Mouse (Mus musculus) T-helper 1 cell (primary cell): Measurements from ENCODE around the gene Uaca.

Experiments
- in situ Hi-C: fragments of 300-600 bp; cut with MboI, MseI; formaldehyde crosslinking; loops from one replicate; pipeline ENCODE4 v1.15.1; 2025; ENCODE audit warnings: high pct_unique_total_duplicates

The Uaca gene

DNA sequence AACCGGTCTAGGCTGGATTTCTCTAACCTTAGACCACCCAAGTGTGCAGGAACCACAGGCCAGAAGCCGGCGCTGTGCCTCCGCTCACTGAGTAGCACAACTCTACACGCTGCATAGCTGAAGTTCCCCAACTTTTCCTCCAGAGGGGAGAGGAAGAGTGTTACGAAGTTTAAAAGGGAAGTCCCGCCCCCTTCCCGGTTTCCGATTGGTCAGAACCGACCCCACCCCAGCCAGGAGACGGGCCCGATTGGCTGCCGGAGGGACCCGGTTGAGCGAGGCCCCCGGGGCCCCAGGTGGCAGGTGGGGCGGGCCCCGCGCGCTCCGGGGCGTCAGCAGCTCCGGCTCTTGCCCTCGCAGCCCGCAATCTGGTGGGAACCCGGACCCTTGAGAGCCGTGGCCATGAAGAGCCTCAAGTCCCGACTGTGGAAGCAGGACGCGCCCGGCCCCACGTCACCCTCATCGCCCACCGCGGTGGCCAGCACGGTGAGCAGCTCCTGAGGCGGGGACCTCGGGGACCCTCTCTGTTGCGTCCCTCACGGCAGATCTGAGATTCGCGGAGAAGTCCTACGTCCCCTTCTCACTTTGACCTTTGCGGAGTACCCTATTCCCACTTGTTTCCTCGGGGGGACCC, at the start of gene Uaca:
Gene Uaca, plus strand, starts transcription at position 333 of the 631 bp plus-strand sequence.
- in situ Hi-C loops, result no loop called here

DNA sequence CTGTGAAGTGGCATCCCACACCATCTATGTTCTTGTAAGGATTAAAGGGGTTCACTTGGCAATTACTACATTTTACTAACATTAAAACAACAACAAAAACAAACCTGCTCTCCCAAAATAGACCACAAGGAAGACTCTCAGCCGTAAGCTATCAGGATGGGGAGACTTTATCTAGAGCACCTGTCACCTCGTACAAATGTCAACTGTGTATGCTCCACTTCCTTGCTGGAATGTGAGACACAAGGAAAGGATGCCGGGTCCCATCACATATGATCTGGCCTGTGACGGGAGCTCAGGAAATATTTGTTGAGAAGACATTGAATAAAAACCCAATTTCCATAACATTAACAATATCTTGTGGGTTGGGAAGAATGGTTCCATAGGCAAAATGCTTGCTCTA, 49.4 kb upstream of the Uaca start:
- in situ Hi-C loops, result no loop called here

DNA sequence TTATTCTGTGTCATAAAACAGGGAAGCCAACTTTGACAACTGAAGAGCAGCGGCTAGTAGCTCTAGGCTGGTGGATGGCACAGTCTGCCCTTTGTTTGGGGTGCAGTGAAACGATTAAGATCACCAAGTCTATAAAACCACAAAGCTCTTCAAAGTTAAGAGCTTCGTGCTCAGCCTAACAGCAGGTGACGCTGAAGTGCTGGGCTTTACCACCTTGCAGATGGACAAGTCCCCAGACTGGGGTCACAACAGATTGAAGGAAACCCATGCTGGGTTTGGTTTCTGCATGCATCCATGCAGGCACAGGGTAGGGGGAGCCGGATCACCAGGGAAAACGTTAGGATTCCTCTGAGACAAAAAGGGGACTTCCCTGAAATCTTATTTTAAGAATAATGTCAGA, 47.8 kb upstream of the Uaca start:
- in situ Hi-C loops, result no loop called here

DNA sequence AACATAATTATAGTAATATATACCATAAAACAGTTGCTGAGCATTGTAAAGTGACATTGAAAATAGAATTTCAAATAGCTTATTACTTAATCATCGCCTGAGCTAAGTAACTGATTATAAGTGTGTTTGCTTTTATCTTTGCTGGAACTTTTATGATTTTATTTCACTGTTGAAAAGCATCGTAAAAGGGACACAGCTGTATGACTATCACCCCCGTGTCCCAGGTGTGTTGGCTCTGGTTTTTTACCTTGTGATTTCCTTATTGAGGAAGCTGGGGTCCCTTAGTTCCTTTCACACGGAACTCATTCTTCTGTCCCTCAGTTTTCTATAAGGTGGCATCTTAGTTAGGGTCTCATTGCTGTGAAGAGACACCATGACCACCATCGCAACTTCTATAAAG, 46.7 kb upstream of the Uaca start:
- in situ Hi-C loops, result no loop called here

DNA sequence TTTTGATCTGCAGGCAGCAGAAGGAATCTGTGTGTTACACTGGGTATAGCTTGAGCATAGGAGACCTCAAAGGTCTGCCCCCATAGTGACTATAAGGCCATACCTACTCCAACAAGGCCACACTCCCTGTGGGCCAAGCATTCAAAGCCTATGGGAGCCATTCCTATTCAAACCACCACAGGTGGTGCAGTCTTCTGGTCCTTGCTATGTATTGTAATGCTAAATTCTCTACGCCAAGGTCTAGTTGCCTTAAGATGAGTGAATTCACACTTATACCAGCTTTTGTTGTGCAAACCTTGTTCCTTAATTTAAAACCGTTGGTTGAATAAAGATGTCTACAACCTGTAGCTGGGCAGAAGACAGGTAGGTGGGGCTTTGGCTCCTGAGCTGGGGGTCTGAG, 46.2 kb upstream of the Uaca start:
- in situ Hi-C loops, result no loop called here

DNA sequence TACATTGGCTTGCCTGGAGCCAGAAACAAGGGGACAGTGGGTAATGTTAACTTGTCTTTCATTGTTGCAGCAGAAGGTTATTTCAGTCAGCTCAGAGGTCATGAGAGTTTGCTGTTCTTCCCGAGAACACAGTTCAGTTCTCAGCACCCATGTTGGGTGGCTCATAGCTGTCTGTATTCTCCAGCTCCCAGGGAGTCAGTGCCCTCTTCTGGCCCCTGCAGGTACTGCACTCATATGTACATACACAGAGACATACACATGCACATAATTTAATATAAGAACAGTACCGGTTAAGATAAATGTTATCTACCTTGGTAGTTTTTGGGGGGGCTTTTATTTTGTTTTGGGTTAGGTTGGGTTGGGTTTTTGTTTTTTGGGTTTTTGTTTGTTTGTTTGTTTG, 45.2 kb upstream of the Uaca start:
- in situ Hi-C loops, result no loop called here

DNA sequence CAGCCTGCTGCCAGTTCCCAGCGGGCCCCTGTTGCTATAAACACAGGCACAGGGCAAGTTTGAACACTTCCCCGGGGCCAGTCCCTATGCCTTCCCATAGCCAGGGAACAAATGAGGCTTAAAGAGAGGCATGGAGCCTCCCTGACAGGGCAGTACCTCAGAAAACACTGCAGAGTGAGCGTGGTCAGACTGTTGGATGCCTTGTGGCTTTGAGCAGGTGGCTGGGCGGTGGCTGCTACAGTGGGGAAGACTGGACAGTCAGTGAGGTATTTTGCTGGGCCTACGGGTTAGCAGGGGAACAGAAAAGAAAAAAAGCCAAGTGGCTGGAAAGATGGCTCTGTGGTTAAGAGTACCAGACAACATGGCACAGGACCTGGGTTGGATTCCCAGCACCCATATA, 43.2 kb upstream of the Uaca start:
- in situ Hi-C loops, result loop anchor here (10.0 kb wide), 1 partner anchor 104 kb away; no protein-coding TSS in a partner anchor

DNA sequence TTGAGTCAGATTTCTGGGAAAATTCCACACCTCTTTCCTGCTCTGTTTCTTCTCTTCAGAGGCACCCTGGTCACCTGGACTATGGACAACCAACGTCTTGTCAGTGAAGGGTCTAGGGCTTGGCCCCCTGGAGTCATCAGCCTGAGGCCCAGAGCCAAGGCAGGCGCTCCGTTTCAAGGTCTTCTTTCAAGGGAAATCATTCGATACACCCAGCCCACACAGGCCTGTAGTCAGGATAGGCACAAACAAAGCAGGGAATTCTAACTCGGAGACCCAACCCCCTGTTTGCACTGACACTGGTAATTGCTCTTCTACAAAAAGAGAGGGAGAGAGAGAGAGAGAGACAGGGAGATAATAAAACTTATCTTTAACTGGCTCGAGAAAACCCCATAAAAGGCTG, 42.4 kb upstream of the Uaca start:
- in situ Hi-C loops, result loop anchor here (10.0 kb wide), 1 partner anchor 103 kb away; no protein-coding TSS in a partner anchor

DNA sequence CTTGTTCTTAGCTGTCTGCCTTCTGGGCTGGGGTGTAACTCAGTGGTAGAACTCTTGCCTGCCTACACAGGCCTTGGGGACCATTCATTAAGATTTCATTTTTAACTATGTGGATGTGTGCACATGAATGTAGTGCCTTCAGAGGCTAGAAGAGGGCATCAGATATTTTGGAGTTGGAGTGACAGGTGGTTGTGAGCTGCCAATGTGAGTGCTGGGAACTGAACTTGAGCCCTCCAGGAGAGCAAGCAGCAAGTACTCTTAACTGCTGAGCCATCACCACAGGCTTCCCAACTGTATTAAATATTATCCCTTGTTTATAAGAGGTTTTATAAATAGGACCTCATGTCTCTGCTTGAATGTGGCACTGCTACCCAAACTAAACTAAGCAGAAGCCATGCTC, 41.7 kb upstream of the Uaca start:
- in situ Hi-C loops, result loop anchor here (10.0 kb wide), 1 partner anchor 102 kb away; no protein-coding TSS in a partner anchor

DNA sequence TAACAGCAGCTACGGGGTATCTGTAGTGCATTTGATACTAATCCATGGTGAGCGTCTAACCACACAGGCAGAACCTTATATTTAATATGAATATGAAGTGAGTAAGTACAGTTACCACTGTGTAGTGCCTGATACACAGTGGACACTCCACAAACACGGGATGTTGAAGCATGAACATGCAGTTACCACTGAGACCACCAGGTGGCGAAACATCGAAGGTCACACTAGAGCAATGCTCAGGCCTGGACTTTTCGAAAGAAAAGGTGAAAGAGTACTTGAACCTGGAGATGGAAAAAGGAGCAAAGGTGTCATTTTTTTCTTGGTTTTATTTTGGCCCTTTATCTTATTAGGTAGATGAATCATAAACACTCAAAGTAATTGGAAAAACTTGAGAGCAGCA, 38.1 kb upstream of the Uaca start:
- in situ Hi-C loops, result loop anchor here (10.0 kb wide), 1 partner anchor 99 kb away; no protein-coding TSS in a partner anchor

DNA sequence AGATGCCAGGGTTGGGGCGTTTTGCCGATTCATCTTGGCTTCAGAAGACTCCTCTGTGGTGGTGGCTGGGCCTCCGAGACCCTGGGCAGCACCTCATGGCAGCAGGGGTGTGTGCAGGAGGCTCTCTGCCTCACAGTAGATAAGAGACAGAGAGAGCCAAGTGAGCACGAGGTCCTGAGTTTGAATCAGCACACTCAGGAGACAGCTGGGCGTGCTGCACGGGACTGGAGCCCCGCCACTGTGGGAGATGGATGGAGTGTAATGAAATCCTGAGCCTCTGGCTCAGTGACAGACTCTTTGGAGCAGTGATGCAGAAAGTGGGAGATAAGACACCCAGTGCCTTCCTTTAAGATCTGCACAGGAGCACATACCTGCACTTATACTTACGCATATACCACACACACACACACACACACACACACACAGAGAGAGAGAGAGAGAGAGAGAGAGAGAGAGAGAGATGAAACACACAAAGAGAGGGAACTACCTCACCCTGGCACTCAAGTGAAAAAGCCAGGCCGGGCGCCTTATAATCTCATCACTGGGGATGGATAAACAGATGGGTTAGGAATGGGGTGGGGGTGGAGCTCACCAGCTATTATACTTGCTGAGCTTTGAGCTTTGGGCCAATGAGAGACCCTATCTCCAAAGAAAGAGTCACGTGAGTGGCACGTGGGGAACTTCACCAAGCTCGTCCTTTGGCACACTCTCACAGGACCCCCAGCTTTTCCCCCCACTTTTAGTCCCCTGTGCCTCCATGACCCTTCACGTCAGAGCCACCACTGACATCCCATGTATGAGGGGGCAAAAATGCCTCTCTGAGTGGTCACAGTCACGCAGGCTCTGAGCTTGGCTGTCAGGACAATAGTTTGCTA, 37.2 kb upstream of the Uaca start:
- in situ Hi-C loops, result loop anchor here (10.0 kb wide), 1 partner anchor 98 kb away; no protein-coding TSS in a partner anchor

DNA sequence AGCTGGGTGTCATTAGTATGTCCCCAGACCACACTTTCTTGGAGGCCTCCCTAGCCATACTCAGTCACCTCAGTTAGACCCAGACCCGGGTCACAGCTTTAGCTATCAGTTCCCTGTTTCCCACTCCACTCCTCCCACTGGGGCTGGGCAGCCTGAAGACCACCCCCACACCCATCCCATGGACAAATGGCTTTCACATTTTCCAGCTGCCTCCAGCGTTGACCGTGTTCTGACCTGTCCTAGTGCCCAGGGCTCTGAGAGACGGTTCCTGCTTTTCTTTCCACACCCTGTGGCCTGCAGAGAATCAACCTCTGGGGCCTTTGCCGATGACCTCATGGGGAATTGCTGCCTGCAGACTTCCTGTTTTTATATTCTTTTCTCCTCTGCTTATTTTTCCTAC, 36.5 kb upstream of the Uaca start:
- in situ Hi-C loops, result loop anchor here (10.0 kb wide), 1 partner anchor 97 kb away; no protein-coding TSS in a partner anchor

DNA sequence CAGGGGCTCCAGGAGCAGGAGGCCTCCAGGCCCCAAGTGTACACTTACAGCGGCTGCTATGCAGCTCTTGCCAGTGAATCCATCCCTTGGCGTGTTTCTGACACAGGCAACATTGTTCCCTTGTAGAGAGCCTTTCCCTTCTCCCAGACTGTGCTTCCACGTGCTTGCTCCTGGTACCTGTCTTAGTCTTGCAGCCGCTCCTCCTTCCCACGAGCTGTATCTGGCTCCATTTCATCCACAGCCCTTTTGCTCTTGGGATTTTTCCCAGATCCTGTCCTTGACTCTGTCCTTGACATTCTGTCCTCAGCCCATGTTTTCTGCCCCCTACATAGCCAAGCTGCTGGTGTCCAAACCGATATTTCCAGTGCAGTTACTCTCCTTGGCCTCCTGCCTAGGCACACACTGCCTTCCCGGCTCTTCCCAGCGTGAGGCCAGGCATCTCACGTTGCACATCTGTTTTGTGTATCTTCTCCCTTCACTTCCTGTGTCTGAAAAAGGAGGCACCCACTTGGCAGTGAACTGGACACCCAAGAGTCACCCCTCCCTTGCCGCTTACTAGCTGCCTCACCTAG, 34.8 kb upstream of the Uaca start:
- in situ Hi-C loops, result loop anchor here (10.0 kb wide), 1 partner anchor 95 kb away; no protein-coding TSS in a partner anchor

DNA sequence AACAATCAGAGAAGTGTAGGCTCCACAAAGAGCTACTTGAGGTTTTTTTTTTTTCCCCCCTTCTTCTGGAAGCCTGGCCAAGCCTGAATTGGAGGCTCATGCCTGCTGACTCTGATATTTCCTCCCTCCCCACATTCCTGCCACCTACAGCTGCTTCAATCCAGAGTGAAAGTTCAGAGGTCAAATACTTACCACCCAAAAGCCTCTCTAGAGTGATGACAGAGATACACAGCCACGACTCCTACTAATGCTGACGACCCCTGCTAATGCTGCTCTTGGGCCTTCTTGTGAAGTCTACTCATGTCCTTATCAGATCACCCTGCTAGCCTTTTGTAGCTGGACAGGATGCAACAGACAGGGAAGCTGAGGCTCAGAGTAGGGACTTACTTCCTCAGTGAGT, 29.2 kb upstream of the Uaca start:
- in situ Hi-C loops, result no loop called here

DNA sequence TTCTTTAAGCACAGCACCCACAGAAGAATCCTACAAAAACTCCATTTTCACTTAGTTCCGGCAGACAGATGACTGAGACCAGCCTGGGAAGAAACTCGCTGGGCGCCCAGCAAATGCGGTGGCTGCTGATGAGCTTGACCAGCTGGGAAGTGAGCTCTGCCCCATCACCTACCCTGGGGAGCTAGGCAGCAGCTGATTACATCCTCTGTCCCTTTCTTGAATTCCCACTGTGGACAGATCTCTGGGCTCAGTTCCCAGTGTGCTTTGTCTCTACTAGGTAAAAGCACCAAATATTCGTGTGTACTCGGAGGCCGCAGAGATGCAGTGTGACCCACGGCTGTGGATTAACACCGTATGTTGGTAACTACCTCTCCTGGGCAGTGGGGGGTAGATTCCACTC, 25.9 kb upstream of the Uaca start:
- in situ Hi-C loops, result no loop called here

DNA sequence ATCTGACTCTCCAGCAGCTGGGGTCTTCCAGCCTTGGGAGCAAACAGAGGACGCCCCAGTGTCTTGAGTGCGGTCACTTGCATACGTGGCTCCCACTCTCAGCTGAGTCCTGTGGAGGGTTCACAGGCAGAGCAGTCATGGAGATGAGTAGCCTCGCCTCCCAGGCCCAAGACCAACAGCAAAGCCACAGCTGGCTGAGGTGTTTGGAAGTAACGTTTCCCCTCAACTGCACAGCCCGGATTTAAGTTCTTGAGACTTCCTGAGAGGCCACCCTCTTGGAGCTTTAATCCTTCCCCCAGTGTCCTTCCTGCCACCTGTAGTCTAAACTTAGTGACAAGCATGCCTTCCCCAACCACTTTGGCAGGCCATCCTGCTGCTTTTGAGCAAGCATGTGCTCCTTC, 24.6 kb upstream of the Uaca start:
- in situ Hi-C loops, result loop anchor here (5.0 kb wide), 1 partner anchor 68 kb away; no protein-coding TSS in a partner anchor

DNA sequence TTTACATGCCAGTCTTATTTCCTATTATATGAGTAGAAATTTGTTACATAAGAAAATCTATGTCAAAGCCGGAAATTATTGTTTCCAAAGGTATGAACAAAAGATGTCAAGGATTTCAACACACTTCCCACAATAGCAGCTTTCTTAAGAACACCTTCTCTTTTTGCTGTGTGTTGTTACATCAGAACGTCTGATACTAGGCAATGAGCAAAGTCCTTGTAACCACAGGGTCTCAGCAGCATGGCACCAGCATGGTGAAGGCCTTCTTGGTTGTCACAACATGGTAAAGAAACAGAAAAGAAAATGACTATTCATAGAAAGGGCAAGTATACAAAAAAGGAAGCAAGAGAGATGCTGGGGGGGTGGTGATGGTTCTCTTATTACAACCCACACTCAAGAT, 20.6 kb upstream of the Uaca start:
- in situ Hi-C loops, result loop anchor here (5.0 kb wide), 1 partner anchor 64 kb away; no protein-coding TSS in a partner anchor

DNA sequence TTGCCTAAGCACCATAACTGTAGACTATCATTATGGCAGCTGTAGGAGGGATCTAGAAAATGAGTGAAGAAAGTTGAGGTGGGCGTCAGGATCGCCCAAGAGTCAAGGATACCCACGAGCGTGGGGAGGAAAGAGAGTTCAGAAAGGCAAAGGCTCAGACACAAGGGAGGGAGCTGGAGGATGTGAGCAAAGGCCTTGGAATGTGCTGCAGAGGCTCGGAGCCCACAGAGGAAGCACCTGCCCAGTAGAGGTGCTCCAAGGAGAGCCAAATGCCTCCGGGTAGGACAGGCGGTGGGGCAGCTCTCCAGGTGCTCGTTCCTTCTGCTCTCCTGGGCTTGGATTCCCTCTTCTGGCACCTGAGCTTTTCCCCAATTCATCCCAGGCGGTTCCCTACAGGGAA, 17.4 kb upstream of the Uaca start:
- in situ Hi-C loops, result no loop called here

DNA sequence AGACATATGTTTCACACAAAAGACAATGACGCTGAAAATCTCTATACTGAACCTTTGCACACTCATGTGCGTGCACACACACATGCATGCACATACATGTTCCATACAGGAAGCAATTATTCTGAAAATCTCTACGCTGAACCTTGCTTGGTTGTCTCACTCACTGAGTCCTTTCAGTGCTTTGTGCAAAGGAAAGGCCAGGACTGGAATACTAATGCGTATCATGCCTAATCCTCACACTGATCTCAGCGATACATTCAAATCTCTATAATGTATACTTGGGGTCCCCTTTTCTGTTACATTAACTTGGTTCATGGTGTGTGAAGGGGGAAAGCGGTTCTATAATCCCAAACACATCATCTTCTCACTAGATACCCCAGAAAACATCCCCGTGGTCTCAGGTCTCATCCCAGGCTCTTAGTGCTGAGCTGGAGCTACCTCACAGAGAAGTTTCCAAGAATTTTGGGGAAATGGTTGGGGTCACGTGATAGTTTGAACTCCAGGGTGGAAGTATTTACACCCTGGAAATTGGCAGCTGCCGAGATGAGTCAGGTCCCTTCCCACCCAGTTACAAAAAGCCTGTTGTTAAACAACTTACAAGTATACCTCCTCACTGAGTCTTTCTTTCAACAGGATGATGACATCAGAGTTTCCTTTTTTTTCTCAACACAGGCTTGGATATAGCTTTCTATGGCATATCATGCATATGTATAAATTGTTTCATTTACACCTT, 12.1 kb upstream of the Uaca start:
- in situ Hi-C loops, result no loop called here

DNA sequence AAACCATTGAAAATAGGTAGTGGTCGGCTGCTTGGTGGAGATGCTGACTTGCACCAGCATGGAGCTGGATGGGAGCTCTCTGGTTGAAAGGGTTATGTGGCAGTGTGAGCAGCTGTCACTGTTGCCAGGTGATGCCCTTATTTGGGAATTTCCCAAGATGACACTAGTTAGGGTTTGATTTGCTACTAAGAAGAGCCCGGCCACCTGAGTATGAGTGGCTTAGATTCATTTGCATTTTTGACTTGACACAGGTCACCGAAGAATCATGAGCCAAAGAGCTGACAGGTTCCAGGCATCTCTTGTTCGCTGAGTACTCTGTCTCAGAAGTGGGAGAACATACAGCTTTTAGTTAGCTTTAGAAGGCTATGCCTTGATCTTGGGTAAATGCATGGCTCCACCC, 9.3 kb upstream of the Uaca start:
- in situ Hi-C loops, result no loop called here

DNA sequence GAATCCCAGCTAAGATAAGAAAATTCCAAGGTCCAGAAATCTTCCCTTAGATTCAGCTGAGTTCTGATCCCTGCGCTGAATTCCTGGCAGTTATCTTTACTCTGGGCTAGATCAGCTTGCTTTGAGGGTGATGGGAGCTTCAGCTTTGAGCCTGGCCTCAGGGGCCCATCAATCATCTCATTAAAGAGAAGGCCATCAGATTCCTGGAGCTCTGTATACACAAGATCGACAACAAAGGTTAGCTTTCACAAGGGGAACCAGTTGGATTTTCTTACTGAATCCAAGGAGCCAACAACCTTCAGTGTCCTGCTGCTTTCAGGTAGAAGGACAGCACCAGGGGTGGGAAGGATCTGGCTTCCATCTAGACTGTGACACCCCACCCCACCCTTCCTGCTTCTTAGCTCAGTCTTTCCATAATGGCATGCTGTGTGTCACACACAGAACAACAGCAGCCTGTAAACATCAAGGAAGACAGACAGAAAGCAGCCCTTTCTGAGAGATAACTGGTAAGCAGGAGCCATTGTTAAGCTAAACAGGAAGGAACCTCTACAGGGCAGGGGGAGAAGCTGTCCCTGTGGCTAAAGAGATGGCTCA, 6.7 kb upstream of the Uaca start:
- in situ Hi-C loops, result no loop called here
